Mouse (Mus musculus): ENCODE data around the gene Cdyl.
"Not testable (repeated sequence)": the region's sequence is repeated elsewhere in the genome, so short reads cannot be mapped to it uniquely, and the experiment has no call there.

Cdyl gene

DNA sequence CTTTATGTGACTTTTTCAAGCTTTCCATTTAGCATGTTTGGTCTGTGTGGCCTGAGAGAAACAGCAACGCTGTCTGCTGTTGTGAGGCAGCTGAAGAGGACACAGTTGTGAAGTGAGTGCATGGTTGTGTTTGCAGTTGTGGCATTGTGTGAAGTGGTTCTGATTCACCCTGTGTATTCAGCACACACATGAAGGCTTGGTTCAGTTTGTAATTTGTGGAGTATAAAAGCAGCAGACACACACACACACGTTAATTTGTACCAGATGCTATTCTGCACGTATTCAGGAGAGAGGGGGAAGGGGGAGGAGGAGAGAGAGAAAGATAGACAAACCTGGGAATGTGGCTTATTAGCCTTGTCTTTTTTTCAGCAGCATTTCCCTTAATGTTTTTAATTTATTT lies 146.1 kb downstream of the Cdyl start:
- no peak for DNase-seq (ENCODE audit: low spot score)

- DNase-seq (ENCODE audit: low spot score) = no peak
These were observed 146.5 kb downstream of the Cdyl start for GRCm38 (mm10) chr13:35806165-35806564.

GRCm38 (mm10) chr13:35807016-35807415 lies 147.4 kb downstream of the Cdyl start:
- DNase-seq (ENCODE audit: low spot score) = no peak

GRCm38 (mm10) chr13:35807525-35807924 lies 147.9 kb downstream of the Cdyl start:
- DNase-seq (ENCODE audit: low spot score) = no peak

GRCm38 (mm10) chr13:35807940-35808339 lies 148.3 kb downstream of the Cdyl start:
- no peak for DNase-seq (ENCODE audit: low spot score)

DNA sequence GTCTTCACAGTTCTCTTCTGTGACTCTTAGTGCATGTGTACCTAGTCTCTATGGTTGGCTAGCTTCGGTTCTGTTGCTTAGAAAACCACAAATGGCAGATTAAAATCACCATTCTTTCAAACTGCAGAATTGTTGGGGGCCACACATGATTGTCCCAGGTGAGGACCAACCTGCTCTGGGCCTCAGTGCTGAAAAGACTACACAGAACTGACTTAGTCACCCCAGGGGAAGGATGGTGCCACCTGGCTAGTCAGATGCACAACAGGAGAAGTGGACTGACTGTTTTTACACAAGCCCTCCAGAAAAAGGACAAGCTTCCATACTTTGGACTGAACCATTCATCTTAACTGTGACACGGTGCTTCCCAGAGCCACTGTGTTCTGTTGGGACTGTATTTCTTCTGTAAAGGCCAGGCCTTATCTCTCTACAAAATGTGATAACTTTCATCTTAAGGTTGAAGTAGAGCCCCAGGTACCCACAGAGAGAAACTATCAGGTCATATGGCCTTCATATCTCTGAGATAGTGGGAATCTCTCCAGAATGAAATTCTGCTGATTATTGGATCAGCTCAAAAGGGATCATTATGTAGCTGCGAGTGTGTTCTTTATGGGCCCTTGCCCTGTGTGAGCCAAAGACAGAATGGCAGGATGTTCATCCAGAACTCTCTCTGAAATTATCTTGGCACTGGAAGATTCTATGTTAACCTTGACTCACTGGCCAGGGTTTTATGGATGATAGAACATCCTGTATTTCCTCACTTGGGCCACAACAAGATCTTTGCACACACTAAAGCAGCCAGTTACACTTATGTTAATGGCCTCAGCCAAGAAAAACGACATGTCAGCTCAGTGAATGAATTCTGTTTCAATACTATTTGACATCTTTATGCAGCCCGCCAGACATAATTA lies 149.9 kb downstream of the Cdyl start:
- no peak for DNase-seq (ENCODE audit: low spot score)

DNA sequence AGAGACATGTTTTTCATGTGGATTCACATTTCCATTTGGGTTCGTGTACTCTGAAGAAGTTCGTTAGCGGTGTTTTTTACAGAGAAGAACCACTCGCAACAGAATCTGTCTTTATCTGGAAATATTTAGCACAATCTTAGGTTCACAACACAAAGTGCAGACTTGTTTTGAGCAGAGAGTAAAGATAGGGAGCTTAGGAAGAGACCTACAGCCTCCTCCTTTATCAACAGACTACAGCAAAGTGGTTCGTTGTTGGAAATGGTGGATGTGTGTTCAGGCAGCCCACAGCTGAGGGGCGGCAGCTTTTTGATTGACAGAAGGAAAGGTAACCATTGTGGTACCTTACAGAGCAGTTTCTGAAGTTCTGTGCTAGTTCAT lies 150.5 kb downstream of the Cdyl start:
- no peak for DNase-seq (ENCODE audit: low spot score)

GRCm38 (mm10) chr13:35811361-35812190 lies 151.9 kb downstream of the Cdyl start:
- no peak for DNase-seq (ENCODE audit: low spot score)

GRCm38 (mm10) chr13:35812191-35812440 lies 152.5 kb downstream of the Cdyl start:
- no peak for DNase-seq (ENCODE audit: low spot score)

GRCm38 (mm10) chr13:35813348-35814127 lies 153.9 kb downstream of the Cdyl start:
- no peak for DNase-seq (ENCODE audit: low spot score)

DNA sequence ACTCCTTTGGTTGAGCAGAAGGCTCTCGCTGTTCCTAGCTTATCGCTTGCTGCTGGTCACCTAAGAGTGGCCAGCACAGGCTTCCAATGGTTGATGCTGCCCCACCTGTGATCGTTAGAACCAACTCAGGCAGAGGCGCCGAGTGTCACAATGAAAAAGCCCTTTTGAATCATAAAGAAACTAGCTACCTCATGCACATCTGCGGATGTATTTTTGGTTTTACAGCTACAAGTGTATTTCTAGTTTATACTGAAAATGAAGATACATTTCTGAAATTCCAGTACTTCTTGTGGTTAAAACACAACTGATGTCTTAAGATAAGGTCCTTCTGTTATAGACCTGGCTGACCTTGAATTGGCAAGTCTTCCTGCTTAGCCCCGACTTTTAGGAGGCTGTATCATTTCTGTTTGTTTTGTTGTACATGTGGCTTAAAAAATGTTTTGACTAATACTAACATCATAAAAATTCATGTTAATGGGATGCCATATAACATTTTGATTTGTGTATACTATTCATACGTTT lies 155.6 kb downstream of the Cdyl start:
- no peak for DNase-seq (ENCODE audit: low spot score)

DNA sequence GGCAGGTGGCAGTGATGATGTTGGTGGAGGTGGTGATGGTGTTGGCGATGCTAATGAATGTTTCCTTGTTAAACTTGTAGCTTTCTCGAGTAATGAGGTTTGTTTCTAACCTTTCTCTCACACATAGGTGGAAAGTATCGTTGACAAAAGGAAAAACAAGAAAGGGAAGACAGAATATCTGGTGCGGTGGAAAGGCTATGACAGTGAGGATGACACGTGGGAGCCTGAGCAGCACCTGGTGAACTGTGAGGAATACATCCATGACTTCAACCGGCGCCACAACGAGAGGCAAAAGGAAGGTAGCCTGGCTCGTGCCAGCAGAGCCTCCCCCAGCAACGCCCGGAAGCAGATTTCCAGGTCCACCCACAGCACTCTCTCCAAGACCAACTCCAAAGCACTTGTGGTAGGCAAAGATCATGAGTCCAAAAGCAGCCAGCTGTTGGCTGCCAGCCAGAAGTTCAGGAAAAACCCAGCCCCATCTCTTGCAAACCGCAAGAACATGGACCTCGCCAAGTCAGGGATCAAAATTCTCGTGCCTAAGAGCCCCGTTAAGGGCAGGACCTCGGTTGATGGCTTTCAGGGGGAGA lies 156.2 kb downstream of the Cdyl start:
- no peak for DNase-seq (ENCODE audit: low spot score)

- no peak for DNase-seq (ENCODE audit: low spot score)
These were observed 158.0 kb downstream of the Cdyl start for GRCm38 (mm10) chr13:35817626-35818025.

- no peak for DNase-seq (ENCODE audit: low spot score)
These were observed 158.4 kb downstream of the Cdyl start for GRCm38 (mm10) chr13:35818060-35818459.

DNA sequence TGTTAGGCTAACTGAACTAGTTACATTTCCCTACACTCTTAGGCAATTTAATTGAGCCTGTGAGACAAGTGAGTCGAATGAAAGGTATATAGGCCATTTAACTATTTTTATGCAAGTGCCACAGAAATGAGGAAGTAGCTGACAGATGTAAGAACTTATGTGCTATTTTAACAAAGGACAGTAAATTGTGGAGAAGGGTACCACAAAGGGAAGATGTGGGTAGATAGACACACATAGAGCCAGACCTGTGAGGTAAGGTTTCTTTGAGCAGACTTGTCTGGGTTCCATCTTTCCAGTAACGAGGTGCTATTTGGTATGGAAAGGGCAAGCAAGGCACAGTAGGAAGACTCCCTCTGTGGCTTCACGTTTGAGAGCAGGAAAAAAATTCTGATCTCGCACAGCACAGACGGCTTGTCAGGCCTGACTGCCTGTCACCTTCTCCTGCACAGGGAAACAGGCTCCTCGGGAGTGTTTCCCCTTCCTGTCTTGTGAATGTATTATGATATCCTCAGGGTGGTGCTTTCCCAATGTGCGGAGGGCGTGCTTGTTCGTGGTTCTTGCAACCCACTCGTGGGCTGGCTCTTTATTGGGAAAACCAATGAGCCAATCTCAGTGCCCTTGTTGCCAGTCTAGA lies 162.3 kb downstream of the Cdyl start:
- DNase-seq (ENCODE audit: low spot score) = no peak

DNA sequence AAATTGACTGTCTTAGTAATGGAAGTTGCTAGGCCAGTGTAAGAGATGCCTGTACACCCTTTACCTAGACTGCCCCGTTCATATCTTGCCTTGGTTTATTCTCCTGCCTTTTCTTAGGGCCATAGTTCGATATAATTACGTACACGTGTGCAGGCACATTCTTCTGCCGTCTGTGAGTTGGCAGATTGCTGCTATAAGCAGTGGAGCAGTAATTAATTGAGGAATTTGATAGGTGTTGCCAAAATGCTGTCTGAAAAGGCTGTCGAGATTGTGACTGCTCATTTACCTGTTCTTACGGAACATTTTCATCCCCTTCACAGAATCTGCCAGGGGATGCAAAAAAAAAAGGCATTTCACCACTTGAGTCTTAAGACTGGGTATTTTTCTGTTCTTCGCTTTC lies 163.2 kb downstream of the Cdyl start:
- no peak for DNase-seq (ENCODE audit: low spot score)

DNA sequence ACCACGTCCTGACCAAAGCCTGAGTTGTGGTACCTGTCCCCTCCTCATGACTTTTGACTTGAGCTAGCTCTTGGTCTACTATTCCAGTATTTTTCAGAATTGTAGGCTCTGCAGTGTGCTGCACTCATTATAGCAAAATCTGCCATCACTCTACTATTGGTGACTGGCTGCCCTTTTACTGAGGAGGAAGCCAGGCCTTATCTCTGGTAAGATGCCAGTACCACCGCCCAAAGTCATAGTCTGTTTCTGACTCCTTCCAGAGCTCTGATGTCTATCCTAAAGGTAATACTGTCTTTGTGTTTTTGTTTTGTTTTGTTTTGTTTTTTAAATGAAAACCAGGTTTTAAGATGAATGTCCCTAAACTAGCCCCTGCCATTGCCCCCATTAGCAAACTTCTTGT lies 166.0 kb downstream of the Cdyl start:
- no peak for DNase-seq (ENCODE audit: low spot score)

- DNase-seq (ENCODE audit: low spot score) = no peak
These were observed 173.0 kb downstream of the Cdyl start for GRCm38 (mm10) chr13:35832676-35833075.

- no peak for DNase-seq (ENCODE audit: low spot score)
These were observed 174.3 kb downstream of the Cdyl start for GRCm38 (mm10) chr13:35833941-35834340.

DNA sequence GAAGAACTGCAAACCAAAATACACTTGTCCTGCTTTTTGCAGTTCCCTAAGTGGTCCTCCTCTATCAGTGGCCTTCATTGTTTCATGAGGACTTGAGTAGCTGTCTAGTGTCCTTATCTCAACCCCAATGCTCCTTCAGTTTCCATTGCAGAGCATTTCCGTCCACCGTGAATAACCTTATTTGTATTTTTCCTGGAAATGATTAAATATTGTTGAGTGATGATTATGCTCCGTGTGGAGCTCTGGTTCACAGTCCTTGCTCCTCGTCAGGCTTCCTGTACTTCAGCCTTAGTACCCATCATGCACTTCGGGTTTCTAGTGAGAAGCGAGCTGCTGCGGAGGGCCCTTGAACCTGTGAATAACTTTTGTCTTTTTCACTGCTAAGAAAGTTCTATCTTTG lies 176.0 kb downstream of the Cdyl start:
- DNase-seq (ENCODE audit: low spot score) = no peak

- not testable (repeated sequence) for DNase-seq (ENCODE audit: low spot score)
These were observed 176.9 kb downstream of the Cdyl start for GRCm38 (mm10) chr13:35836501-35836900.

DNA sequence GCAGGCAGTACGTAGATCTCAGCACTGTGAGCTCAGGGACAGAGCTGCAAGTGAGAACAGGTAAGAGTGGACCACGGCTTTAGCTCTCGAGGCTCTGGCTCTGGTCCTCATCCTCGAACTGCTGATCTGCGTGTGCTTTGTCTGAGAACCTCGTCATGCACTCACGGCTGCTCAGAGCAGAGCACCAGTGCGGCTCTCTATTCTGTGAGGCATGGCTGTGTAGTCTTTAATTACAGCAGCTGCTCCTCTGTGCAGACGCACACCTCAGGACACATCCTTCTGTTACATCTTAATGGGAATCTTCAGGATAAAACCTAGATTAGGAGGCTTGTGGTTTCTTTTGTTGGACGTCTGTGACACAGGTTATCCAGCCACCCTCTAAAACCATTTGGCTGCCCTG lies 180.5 kb downstream of the Cdyl start:
- DNase-seq (ENCODE audit: low spot score) = no peak

Measured in spleen, adult 12 weeks (tissue).